Mouse (Mus musculus): Measurements from ENCODE around the gene Nap1l3.

The Nap1l3 gene

DNA sequence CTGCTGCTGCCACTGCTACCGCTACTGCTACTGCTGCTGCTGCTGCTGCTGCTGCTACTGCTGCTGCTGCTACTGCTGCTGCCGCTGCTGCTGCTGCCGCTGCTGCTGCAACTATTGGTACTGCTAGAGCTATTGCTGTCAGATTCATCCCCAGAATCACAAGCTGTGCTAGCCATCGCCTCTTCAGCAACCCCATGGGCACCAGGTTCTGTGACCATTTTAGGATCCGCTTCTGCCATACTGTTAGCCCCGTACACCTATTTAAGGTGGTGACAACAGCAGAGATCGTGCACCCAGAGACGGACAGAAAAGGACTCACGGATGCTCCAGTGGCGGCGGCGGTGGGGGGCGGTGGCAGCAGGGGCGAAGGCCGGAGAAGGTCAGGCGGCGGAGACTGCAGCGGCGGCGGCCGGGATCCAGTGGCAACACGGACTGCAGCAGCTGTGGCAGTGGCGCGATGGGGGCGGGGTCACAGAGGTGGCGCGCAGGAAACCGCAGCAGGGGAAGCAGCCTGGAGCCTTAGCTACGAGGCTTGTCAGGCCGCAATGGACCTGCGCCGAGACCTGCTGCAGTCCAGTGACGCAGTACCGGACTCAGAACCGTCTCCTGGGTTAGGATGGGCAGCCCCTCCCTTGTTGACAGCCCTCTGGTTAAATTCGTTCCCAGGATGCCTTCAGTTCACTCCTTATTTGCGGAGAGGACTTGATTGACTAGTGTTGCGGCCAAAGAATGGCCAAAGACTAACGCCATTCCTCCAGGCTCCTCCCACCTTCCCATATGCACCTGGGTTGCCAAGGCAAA is at the start of gene Nap1l3:
Nap1l3 (minus strand) TSS at position 621 of the 801 bp plus-strand sequence.
- in situ Hi-C loops (cut with MboI, MseI) = no loop called here

DNA sequence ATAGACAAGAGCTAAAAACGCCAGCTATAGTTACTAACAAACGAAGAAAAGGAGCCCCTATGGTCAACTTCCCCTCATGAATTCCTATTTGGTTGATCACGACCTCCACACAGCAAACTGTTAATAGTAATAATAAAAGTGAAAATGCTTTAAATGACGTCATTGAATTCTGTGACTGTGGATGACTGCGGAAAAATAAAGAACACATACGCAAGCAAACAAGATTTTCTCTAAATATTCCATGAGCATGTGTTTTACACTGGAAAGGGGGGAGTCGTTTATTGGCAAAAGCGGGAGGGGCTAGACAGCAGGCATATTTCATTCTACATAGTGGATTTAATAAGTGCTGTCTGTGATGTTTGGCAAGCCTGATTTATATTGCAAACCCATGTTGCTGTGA is 451 bp upstream of the Nap1l3 start:
- in situ Hi-C loops (cut with MboI, MseI) = no loop called here
